Mouse (Mus musculus) embryonic facial prominence, embryonic 14.5 days (tissue): ENCODE measurements at regions not wholly inside any gene's neighbourhood (a gene's known extent, or its start where the extent isn't known, plus 50 kb on each side); places are given as distances from the start of the nearest gene placed in this dataset.

ENCODE experiments used
- ATAC-seq: fragments of 200-750 bp; cut with Nextera tagmentation; 2 replicates; pipeline ENCODE4 v1.8.0; 2017; ENCODE audit warnings: low read depth, moderate number of reproducible peaks, moderate TSS enrichment
- DNase-seq: peaks from one replicate; pipeline ENCODE4 v3.0.0-alpha.2; 2015; ENCODE audit warnings: low spot score
- H3K27ac ChIP-seq: fragments of 300-500 bp; sonication (generic); replicated peaks from 2 replicates; pipeline ENCODE4 v1.5.1; 2014; ENCODE audit warnings: low read depth, mild to moderate bottlenecking, low read length, moderate library complexity
- H3K27me3 ChIP-seq: fragments of 300-500 bp; sonication (generic); replicated peaks from 2 replicates; pipeline ENCODE4 v1.6.1; 2014; ENCODE audit warnings: low read length; ENCODE audit not compliant: control insufficient read depth, insufficient read depth
- H3K36me3 ChIP-seq: fragments of 300-500 bp; sonication (generic); 2 replicates; pipeline ENCODE4 v1.6.1; 2014; ENCODE audit warnings: low read length, mixed read lengths; ENCODE audit not compliant: control insufficient read depth, insufficient read depth
- H3K4me1 ChIP-seq: fragments of 300-500 bp; sonication (generic); 2 replicates; pipeline ENCODE4 v1.6.1; 2014; ENCODE audit warnings: antibody characterized with exemption, low read length; ENCODE audit not compliant: control insufficient read depth, insufficient read depth
- H3K4me2 ChIP-seq: fragments of 300-500 bp; sonication (generic); 2 replicates; pipeline ENCODE4 v1.6.1; 2014; ENCODE audit warnings: low read depth, mild to moderate bottlenecking, low read length, moderate library complexity, mixed read lengths
- H3K4me3 ChIP-seq: fragments of 300-500 bp; sonication (generic); 2 replicates; pipeline ENCODE4 v1.5.1; 2014; ENCODE audit warnings: low read depth, mild to moderate bottlenecking, low read length
- H3K9ac ChIP-seq: fragments of 300-500 bp; sonication (generic); 2 replicates; pipeline ENCODE4 v1.6.1; 2014; ENCODE audit warnings: low read depth, mild to moderate bottlenecking, low read length, moderate library complexity, mixed read lengths
- H3K9me3 ChIP-seq: fragments of 300-500 bp; sonication (generic); 2 replicates; pipeline ENCODE4 v1.6.1; 2016; ENCODE audit warnings: low read length; ENCODE audit not compliant: control insufficient read depth
- WGBS: fragments of 180-500 bp; shearing (Covaris S2); extraction: QIAGEN DNeasy Blood & Tissue Kit; methylation state at CpG from one replicate; pipeline ENCODE4 v1.1.7; 2014; 5-methylcytosine and 5-hydroxymethylcytosine counted together

- WGBS, result 53% methylated on average over 3 of the region's 3 CpGs
Observed at GRCm38 (mm10) chr11:24226755-24227154, 148.9 kb downstream of the Bcl11a start.

GRCm38 (mm10) chr11:24233376-24233775 is 155.5 kb downstream of the Bcl11a start:
- Histone ChIP-seq H3K9me3 (no peaks in the 10 kb centered on the region), H3K27ac (no peak overlapping the region), H3K9ac (no peak overlapping the region), H3K4me1 (0 out of 2 replicates have a peak, but pooled peaks cover 12% of the 10 kb centered on the region), H3K36me3 (no peaks in the 10 kb centered on the region), H3K27me3 (no peaks in the 10 kb centered on the region), H3K4me2 (no peak overlapping the region), H3K4me3 (no peak overlapping the region)
- WGBS, result 68% methylated on average over 11 of the region's 11 CpGs
- DNase-seq (no peak), ATAC-seq (no peak)

More at GRCm38 (mm10) chr11:24226755-24227154, 148.9 kb downstream of the Bcl11a start:
- Histone ChIP-seq H3K36me3 (no peaks in the 10 kb centered on the region), H3K4me3 (no peak overlapping the region), H3K4me2 (no peak overlapping the region), H3K4me1 (no peaks in the 10 kb centered on the region), H3K9me3 (no peaks in the 10 kb centered on the region), H3K27ac (no peak overlapping the region), H3K27me3 (no peaks in the 10 kb centered on the region), H3K9ac (no peak overlapping the region)
- DNase-seq (no peak), ATAC-seq (no peak)

- H3K9me3 ChIP-seq, result no peaks in the 10 kb centered on the region
- no peak overlapping the region for H3K4me3 ChIP-seq
- 0 out of 2 replicates have a peak, but pooled peaks cover 12% of the 10 kb centered on the region for H3K4me1 ChIP-seq
- H3K27ac ChIP-seq, result no peak overlapping the region
- H3K27me3 ChIP-seq, result no peaks in the 10 kb centered on the region
- no peaks in the 10 kb centered on the region for H3K36me3 ChIP-seq
- DNase-seq (no peak), ATAC-seq (0 out of 2 replicates have a peak, but pooled peaks have one; percentile 37)
- no peak overlapping the region for H3K4me2 ChIP-seq
- H3K9ac ChIP-seq, result no peak overlapping the region
- 17% methylated on average over 9 of the region's 9 CpGs for WGBS
Observed at GRCm38 (mm10) chr11:24233821-24234220, 156.0 kb downstream of the Bcl11a start.

DNA sequence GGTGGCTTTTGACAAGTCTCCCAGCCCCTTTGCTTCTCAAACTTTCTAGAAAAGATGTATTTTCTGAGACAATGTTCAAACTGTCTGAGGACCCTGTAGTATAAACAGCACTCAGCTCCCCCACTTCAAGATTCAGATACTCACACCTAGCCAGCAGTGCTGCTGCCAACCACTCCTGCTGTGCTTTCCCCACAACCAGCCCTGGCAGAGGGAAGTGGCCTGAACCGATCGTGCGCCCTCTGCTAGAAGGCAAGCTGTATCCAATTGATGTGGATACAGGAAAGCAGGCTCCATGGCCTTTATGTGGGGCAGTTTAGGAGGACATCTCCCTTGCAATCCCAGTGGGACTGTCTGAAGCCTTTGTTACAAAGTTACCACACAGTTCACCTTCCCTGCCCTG is 156.6 kb downstream of the Bcl11a start:
- Histone ChIP-seq H3K9me3 (no peaks in the 10 kb centered on the region), H3K36me3 (no peaks in the 10 kb centered on the region), H3K4me2 (no peak overlapping the region), H3K4me3 (no peak overlapping the region), H3K27me3 (no peaks in the 10 kb centered on the region), H3K4me1 (0 out of 2 replicates have a peak, but pooled peaks cover 12% of the 10 kb centered on the region), H3K27ac (no peak overlapping the region), H3K9ac (no peak overlapping the region)
- WGBS, result 40% methylated on average over 3 of the region's 3 CpGs
- DNase-seq, result no peak
- ATAC-seq, result no peak

GRCm38 (mm10) chr11:24235326-24235725 is 157.5 kb downstream of the Bcl11a start:
- Histone ChIP-seq H3K4me2 (no peak overlapping the region), H3K9ac (no peak overlapping the region), H3K27ac (no peak overlapping the region), H3K9me3 (no peaks in the 10 kb centered on the region), H3K36me3 (no peaks in the 10 kb centered on the region), H3K4me1 (0 out of 2 replicates have a peak, but pooled peaks cover 12% of the 10 kb centered on the region), H3K4me3 (no peak overlapping the region), H3K27me3 (no peaks in the 10 kb centered on the region)
- 75% methylated on average over 4 of the region's 4 CpGs for WGBS
- no peak for ATAC-seq
- no peak for DNase-seq

- no peak overlapping the region for H3K4me3 ChIP-seq
- H3K9ac ChIP-seq, result no peak overlapping the region
- no peak for ATAC-seq
- H3K36me3 ChIP-seq, result no peaks in the 10 kb centered on the region
- WGBS, result 77% methylated on average over 6 of the region's 6 CpGs
- H3K4me1 ChIP-seq, result no peaks in the 10 kb centered on the region
- no peaks in the 10 kb centered on the region for H3K9me3 ChIP-seq
- no peak overlapping the region for H3K27ac ChIP-seq
- no peak overlapping the region for H3K4me2 ChIP-seq
- DNase-seq, result no peak
- H3K27me3 ChIP-seq, result no peaks in the 10 kb centered on the region
Observed at GRCm38 (mm10) chr11:24239631-24240030, 161.8 kb downstream of the Bcl11a start.

DNA sequence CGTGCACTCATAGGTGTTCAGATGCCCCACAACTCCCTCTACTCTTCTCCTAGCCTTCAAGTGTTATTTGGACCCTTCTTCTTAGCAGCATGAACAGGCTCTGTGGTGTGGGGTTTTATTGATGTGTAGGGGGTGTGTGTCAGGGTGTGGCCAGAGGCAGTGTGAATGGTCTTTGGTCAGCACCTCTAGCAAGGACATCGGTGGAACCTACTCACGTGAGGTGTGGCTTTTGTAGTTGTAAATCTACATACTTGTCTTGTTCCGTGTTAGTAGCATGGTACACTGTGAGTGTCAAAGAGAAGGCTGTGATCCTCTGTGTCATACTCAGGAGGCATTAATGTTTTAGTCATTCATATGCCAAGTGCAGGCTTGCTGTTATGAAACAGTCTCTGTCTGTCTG is 164.2 kb downstream of the Bcl11a start:
- no peak overlapping the region for H3K4me3 ChIP-seq
- H3K27ac ChIP-seq, result no peak overlapping the region
- 0 out of 2 replicates have a peak, but pooled peaks cover 3% of the 10 kb centered on the region for H3K4me1 ChIP-seq
- WGBS, result 85% methylated on average over 4 of the region's 4 CpGs
- no peaks in the 10 kb centered on the region for H3K36me3 ChIP-seq
- ATAC-seq, result no peak
- H3K9me3 ChIP-seq, result 0 out of 2 replicates have a peak, but pooled peaks cover 2% of the 10 kb centered on the region
- H3K4me2 ChIP-seq, result no peak overlapping the region
- H3K9ac ChIP-seq, result no peak overlapping the region
- DNase-seq, result no peak
- H3K27me3 ChIP-seq, result no peaks in the 10 kb centered on the region

- Histone ChIP-seq H3K4me3 (no peak overlapping the region), H3K27me3 (no peaks in the 10 kb centered on the region), H3K9ac (no peak overlapping the region), H3K27ac (no peak overlapping the region), H3K4me2 (no peak overlapping the region), H3K9me3 (0 out of 2 replicates have a peak, but pooled peaks cover 5% of the 10 kb centered on the region), H3K36me3 (no peaks in the 10 kb centered on the region), H3K4me1 (0 out of 2 replicates have a peak, but pooled peaks cover 3% of the 10 kb centered on the region)
- DNase-seq (no peak), ATAC-seq (no peak)
- WGBS, result 26% methylated on average over 2 of the region's 2 CpGs
Observed at GRCm38 (mm10) chr11:24242888-24243287, 165.0 kb downstream of the Bcl11a start.

- H3K27ac ChIP-seq, result no peak overlapping the region
- 59% methylated on average over 4 of the region's 4 CpGs for WGBS
- H3K9ac ChIP-seq, result no peak overlapping the region
- DNase-seq, result no peak
- H3K4me3 ChIP-seq, result no peak overlapping the region
- H3K4me2 ChIP-seq, result no peak overlapping the region
- 0 out of 2 replicates have a peak, but pooled peaks cover 5% of the 10 kb centered on the region for H3K9me3 ChIP-seq
- ATAC-seq, result no peak
- H3K27me3 ChIP-seq, result no peaks in the 10 kb centered on the region
- 0 out of 2 replicates have a peak, but pooled peaks cover 3% of the 10 kb centered on the region for H3K4me1 ChIP-seq
- H3K36me3 ChIP-seq, result no peaks in the 10 kb centered on the region
Observed at GRCm38 (mm10) chr11:24245390-24245789, 167.5 kb downstream of the Bcl11a start.
